Mouse (Mus musculus): Measurements from ENCODE around the gene Sox6. TPM values are rescaled to one million over a fixed set of nuclear protein-coding genes. Genes with fewer than 3 reads are reported as not detected.

Gene Sox6
- polyA plus RNA-seq, 1 experiment from 2014 or later, result 40.6 TPM

GRCm38 (mm10) chr7:115726776-115727175, 311.8 kb downstream of the Sox6 start:
- ATAC-seq (ENCODE audit: insufficient number of reproducible peaks, insufficient read depth, low FRiP score, low read depth), result no peak
- H3K9ac ChIP-seq (replicated peaks; ENCODE audit: low read depth, low read length), result no peak overlapping the region
- 65% methylated on average over 2 of the region's 2 CpGs for WGBS

GRCm38 (mm10) chr7:115724404-115724803, 314.2 kb downstream of the Sox6 start:
- 76% methylated on average over 2 of the region's 2 CpGs for WGBS
- H3K27me3 ChIP-seq (ENCODE audit: control insufficient read depth, insufficient read depth, low read length), result no peaks in the 10 kb centered on the region
- no peak overlapping the region for H3K4me2 ChIP-seq (replicated peaks; ENCODE audit: low read depth, low read length)

More at GRCm38 (mm10) chr7:115726776-115727175, 311.8 kb downstream of the Sox6 start:
- Histone ChIP-seq H3K36me3 (ENCODE audit: control insufficient read depth, insufficient read depth, low read length) (no peaks in the 10 kb centered on the region), H3K4me1 (ENCODE audit: control insufficient read depth, insufficient read depth, low read length) (no peaks in the 10 kb centered on the region), H3K9me3 (ENCODE audit: control insufficient read depth, low read depth, low read length) (no peaks in the 10 kb centered on the region), H3K4me2 (replicated peaks; ENCODE audit: low read depth, low read length) (no peak overlapping the region), H3K27ac (ENCODE audit: low read length) (no peak overlapping the region), H3K4me3 (ENCODE audit: low read depth, low read length) (no peak overlapping the region), H3K27me3 (ENCODE audit: control insufficient read depth, insufficient read depth, low read length) (no peaks in the 10 kb centered on the region)

GRCm38 (mm10) chr7:115721624-115722540, 316.7 kb downstream of the Sox6 start:
- Histone ChIP-seq H3K27ac (ENCODE audit: low read length) (no peak overlapping the region; the same call in 1 of the 2 replicates), H3K9me3 (ENCODE audit: control insufficient read depth, low read depth, low read length) (no peaks in the 10 kb centered on the region), H3K36me3 (ENCODE audit: control insufficient read depth, insufficient read depth, low read length) (no peaks in the 10 kb centered on the region), H3K9ac (replicated peaks; ENCODE audit: low read depth, low read length) (no peak overlapping the region), H3K4me1 (ENCODE audit: control insufficient read depth, insufficient read depth, low read length) (no peaks in the 10 kb centered on the region), H3K4me3 (ENCODE audit: low read depth, low read length) (no peak overlapping the region), H3K4me2 (replicated peaks; ENCODE audit: low read depth, low read length) (no peak overlapping the region), H3K27me3 (ENCODE audit: control insufficient read depth, insufficient read depth, low read length) (no peaks in the 10 kb centered on the region)
- WGBS, result 30% methylated on average over 7 of the region's 7 CpGs
- ATAC-seq (ENCODE audit: insufficient number of reproducible peaks, insufficient read depth, low FRiP score, low read depth), result no peak

More at GRCm38 (mm10) chr7:115724404-115724803, 314.2 kb downstream of the Sox6 start:
- no peaks in the 10 kb centered on the region for H3K36me3 ChIP-seq (ENCODE audit: control insufficient read depth, insufficient read depth, low read length)
- no peaks in the 10 kb centered on the region for H3K9me3 ChIP-seq (ENCODE audit: control insufficient read depth, low read depth, low read length)
- no peak overlapping the region for H3K9ac ChIP-seq (replicated peaks; ENCODE audit: low read depth, low read length)
- H3K4me1 ChIP-seq (ENCODE audit: control insufficient read depth, insufficient read depth, low read length), result no peaks in the 10 kb centered on the region
- H3K4me3 ChIP-seq (ENCODE audit: low read depth, low read length), result no peak overlapping the region
- ATAC-seq (ENCODE audit: insufficient number of reproducible peaks, insufficient read depth, low FRiP score, low read depth), result no peak
- no peak overlapping the region for H3K27ac ChIP-seq (ENCODE audit: low read length)

- H3K9me3 ChIP-seq (ENCODE audit: control insufficient read depth, low read depth, low read length), result no peaks in the 10 kb centered on the region
- H3K36me3 ChIP-seq (ENCODE audit: control insufficient read depth, insufficient read depth, low read length), result no peaks in the 10 kb centered on the region
- no peak for ATAC-seq (ENCODE audit: insufficient number of reproducible peaks, insufficient read depth, low FRiP score, low read depth)
- 90% methylated on average over 3 of the region's 3 CpGs for WGBS
- no peaks in the 10 kb centered on the region for H3K27me3 ChIP-seq (ENCODE audit: control insufficient read depth, insufficient read depth, low read length)
- H3K9ac ChIP-seq (replicated peaks; ENCODE audit: low read depth, low read length), result no peak overlapping the region
- no peak overlapping the region for H3K4me3 ChIP-seq (ENCODE audit: low read depth, low read length)
- no peak overlapping the region for H3K4me2 ChIP-seq (replicated peaks; ENCODE audit: low read depth, low read length)
- no peaks in the 10 kb centered on the region for H3K4me1 ChIP-seq (ENCODE audit: control insufficient read depth, insufficient read depth, low read length)
- no peak overlapping the region for H3K27ac ChIP-seq (ENCODE audit: low read length)
Observed at GRCm38 (mm10) chr7:115719791-115720190, 318.8 kb downstream of the Sox6 start.

DNA sequence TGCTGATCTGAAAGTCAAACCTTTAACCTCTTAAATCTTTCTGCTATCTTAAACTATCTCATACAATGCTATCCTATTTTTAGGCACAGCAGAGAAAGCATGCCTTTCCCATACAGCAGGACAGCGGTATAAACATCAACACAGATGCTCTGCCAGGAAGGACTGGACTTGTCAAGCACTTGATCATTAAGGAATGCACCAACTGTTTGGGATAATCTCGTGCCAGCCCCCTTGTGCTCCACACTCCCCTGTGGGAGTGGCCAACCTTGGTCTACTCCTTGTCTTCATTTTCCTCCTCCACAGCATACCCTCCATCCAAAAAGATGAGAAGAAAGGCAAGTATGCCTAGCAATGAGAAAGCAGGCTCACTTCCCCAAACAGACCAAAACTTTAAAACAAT, 332.5 kb downstream of the Sox6 start:
- H3K4me1 ChIP-seq (ENCODE audit: control insufficient read depth, insufficient read depth, low read length), result no peaks in the 10 kb centered on the region
- no peak overlapping the region for H3K4me2 ChIP-seq (replicated peaks; ENCODE audit: low read depth, low read length)
- ATAC-seq (ENCODE audit: insufficient number of reproducible peaks, insufficient read depth, low FRiP score, low read depth), result 0 out of 2 replicates have a peak, but pooled peaks have one; percentile 6
- H3K36me3 ChIP-seq (ENCODE audit: control insufficient read depth, insufficient read depth, low read length), result no peaks in the 10 kb centered on the region
- H3K4me3 ChIP-seq (ENCODE audit: low read depth, low read length), result no peak overlapping the region
- H3K27ac ChIP-seq (ENCODE audit: low read length), result no peak overlapping the region; the same call in 1 of the 2 replicates
- H3K9me3 ChIP-seq (ENCODE audit: control insufficient read depth, low read depth, low read length), result no peaks in the 10 kb centered on the region
- 11% methylated on average over 2 of the region's 2 CpGs for whole genome bisulfite sequencing
- no peaks in the 10 kb centered on the region for H3K27me3 ChIP-seq (ENCODE audit: control insufficient read depth, insufficient read depth, low read length)
- no peak overlapping the region for H3K9ac ChIP-seq (replicated peaks; ENCODE audit: low read depth, low read length)

- Histone ChIP-seq H3K9me3 (ENCODE audit: control insufficient read depth, low read depth, low read length) (no peaks in the 10 kb centered on the region; the same call in 1 of the 2 replicates), H3K4me1 (ENCODE audit: control insufficient read depth, insufficient read depth, low read length) (no peaks in the 10 kb centered on the region), H3K9ac (replicated peaks; ENCODE audit: low read depth, low read length) (no peak overlapping the region), H3K36me3 (ENCODE audit: control insufficient read depth, insufficient read depth, low read length) (no peaks in the 10 kb centered on the region), H3K27ac (ENCODE audit: low read length) (no peak overlapping the region), H3K4me3 (ENCODE audit: low read depth, low read length) (no peak overlapping the region), H3K4me2 (replicated peaks; ENCODE audit: low read depth, low read length) (no peak overlapping the region), H3K27me3 (ENCODE audit: control insufficient read depth, insufficient read depth, low read length) (no peaks in the 10 kb centered on the region)
- WGBS, result 85% methylated on average over 1 of the region's 1 CpGs
- no peak for ATAC-seq (ENCODE audit: insufficient number of reproducible peaks, insufficient read depth, low FRiP score, low read depth)
Observed at GRCm38 (mm10) chr7:115698105-115698504, 340.5 kb downstream of the Sox6 start.

GRCm38 (mm10) chr7:115693206-115693605, 345.4 kb downstream of the Sox6 start:
- no peak for ATAC-seq (ENCODE audit: insufficient number of reproducible peaks, insufficient read depth, low FRiP score, low read depth)
- H3K9me3 ChIP-seq (ENCODE audit: control insufficient read depth, low read depth, low read length), result no peaks in the 10 kb centered on the region; the same call in 1 of the 2 replicates
- WGBS, result 81% methylated on average over 8 of the region's 8 CpGs

DNA sequence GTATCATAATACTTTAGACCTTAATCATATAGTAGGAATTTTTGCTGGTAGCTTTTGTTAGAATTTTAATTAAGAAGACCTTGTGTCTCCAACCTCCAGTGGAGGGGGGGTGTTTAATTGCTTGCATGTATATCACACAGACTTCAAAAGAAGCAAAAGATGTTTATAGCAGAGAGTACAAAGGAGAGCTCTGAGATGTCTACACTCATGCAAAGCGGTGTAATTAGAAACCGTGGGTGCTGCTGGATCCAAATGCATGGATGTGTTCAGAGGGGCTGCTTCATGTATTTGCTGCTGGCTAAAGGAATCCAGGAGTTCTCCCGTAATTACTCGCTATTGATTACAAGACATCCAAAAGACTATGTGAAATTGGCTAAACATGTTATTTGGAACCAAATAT, 347.5 kb downstream of the Sox6 start:
- Histone ChIP-seq H3K27ac (ENCODE audit: low read length) (no peak overlapping the region), H3K4me1 (ENCODE audit: control insufficient read depth, insufficient read depth, low read length) (no peaks in the 10 kb centered on the region), H3K27me3 (ENCODE audit: control insufficient read depth, insufficient read depth, low read length) (no peaks in the 10 kb centered on the region), H3K9ac (replicated peaks; ENCODE audit: low read depth, low read length) (no peak overlapping the region), H3K9me3 (ENCODE audit: control insufficient read depth, low read depth, low read length) (no peaks in the 10 kb centered on the region), H3K4me3 (ENCODE audit: low read depth, low read length) (no peak overlapping the region), H3K36me3 (ENCODE audit: control insufficient read depth, insufficient read depth, low read length) (no peaks in the 10 kb centered on the region), H3K4me2 (replicated peaks; ENCODE audit: low read depth, low read length) (no peak overlapping the region)
- ATAC-seq (ENCODE audit: insufficient number of reproducible peaks, insufficient read depth, low FRiP score, low read depth), result no peak
- 71% methylated on average over 4 of the region's 4 CpGs for WGBS

More at GRCm38 (mm10) chr7:115693206-115693605, 345.4 kb downstream of the Sox6 start:
- Histone ChIP-seq H3K9ac (replicated peaks; ENCODE audit: low read depth, low read length) (no peak overlapping the region), H3K4me3 (ENCODE audit: low read depth, low read length) (no peak overlapping the region), H3K36me3 (ENCODE audit: control insufficient read depth, insufficient read depth, low read length) (no peaks in the 10 kb centered on the region), H3K4me2 (replicated peaks; ENCODE audit: low read depth, low read length) (no peak overlapping the region), H3K27ac (ENCODE audit: low read length) (no peak overlapping the region), H3K27me3 (ENCODE audit: control insufficient read depth, insufficient read depth, low read length) (no peaks in the 10 kb centered on the region), H3K4me1 (ENCODE audit: control insufficient read depth, insufficient read depth, low read length) (no peaks in the 10 kb centered on the region)
